Mouse (Mus musculus) embryo, embryonic 10.5 days (tissue): ENCODE results near the gene Synj2.

Source experiments
- DNase-seq: peaks from one replicate; pipeline ENCODE4 v3.0.0-alpha.2; 2015; ENCODE audit warnings: low spot score

The Synj2 gene

DNA sequence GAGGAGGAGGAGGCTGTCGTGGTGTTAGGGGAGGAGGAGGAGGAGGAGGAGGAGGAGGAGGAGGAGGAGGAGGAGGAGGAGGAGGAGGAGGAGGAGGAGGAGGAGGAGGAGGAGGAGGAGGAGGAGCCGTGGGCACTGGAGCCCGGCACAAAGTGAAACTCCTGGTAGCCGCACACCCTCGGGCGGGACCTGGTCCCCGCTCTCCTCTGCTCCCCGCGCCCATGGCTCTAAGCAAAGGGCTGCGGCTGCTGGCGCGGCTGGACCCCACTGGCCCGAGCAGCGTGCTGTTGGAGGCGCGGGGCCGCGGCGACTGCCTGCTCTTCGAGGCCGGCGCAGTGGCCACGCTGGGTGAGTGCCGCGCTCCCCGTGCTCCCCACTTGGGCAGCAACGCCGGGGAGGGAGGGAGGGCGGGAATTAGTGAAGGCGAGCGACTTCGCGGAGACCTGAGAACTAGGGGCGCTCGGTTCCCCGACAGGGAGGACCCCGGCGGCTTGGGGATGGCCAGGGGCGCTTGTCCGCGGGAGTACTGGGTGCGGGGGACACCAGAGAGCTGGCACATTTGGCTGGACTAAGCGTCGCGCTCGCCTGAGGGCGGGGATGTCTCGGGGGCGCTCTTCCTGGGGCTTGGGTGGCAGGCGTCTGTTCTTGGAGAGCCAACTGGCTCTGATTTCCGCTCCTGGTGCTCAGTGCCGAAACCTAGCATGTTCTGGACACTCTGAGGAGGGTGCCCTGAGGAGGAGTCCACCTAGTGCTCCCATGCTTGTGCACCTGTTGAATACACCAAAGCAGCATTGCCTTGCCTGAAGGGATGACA lies at the start of gene Synj2:
Gene Synj2 (plus strand): TSS at position 51 of the 814 bp plus-strand sequence.
- peak; percentile 61 for DNase-seq

DNA sequence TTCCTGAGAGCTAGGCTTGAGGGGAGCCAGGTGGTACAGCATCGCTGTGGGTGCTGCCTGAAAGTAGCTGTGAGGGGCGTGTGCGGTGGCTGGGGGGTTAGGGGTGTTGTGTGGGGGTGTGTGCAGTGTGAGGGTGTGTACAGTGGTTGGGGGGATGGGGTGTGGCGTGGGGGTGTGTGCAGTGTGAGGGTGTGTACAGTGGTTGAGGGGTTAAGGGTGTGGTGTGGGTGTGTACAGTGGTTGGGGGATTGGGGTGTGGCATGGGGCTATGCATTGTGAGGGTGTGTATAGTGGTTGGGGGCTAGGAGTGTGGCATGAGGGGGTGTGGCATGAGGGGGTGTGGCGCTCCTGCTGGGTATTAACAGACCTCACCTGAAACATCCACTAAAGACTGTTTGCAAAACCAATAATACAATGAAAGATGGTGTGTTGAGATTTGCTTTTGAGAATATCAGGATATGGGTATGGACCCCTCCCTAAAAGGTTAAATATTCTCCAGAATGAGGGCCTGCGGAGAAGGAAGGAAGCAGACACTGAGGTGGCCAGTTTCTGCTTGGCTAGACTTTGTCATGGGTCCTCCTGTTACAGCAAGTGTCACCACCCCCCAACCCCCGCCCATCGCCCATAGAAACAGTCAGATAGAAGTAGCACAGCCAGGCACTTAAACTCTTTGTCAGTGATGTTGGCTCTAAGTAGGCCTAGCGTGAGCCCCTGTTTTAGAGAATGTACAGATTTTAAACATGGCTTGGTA lies 49.0 kb upstream of the Synj2 start:
- no peak for DNase-seq

DNA sequence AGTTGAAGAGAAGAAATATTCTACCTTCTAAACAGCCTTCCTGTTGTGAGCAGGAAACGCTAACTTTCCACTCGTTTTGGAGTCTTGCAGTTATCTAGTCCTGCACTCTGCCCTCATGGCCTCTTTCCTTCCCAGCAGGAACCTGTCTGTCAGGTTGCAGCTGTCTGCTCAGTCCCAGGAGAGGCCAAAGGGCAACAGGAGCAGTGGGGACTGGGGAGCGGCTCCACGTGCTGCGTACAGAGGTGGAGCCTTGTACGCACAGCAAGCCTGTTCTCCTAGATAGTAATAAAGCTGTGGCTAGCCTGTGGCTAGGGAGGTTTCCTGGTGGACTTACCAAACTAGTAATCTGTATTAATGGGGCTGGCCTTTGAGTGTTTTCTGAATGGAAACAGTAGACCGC lies 48.0 kb upstream of the Synj2 start:
- peak; percentile 72 for DNase-seq

DNA sequence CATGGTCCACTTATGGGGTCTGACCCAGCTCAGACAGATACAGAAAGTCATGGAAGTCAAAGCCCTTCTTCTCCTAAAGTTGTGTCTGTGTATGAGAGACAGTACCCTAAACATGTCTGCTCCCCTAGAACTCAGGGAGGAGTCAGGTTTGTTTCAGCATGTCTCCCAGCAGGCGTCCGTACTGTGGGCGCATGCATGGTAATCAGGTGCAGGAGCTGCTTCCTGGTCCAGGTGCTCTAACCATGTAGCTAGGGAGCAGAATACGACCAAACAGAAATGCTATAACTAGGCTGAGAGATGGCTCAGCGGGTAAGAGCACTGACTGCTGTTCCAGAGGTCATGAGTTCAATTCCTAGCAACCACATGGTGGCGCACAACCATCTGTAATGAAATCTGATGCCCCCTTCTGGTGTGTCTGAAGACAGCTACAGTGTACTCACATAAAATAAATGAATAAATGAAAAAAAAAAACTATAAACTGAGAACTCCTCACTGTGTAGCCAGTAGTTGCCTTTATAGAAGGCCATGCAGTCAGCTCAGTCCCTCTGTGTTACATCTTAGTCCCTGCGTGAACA lies 47.4 kb upstream of the Synj2 start:
- no peak for DNase-seq

DNA sequence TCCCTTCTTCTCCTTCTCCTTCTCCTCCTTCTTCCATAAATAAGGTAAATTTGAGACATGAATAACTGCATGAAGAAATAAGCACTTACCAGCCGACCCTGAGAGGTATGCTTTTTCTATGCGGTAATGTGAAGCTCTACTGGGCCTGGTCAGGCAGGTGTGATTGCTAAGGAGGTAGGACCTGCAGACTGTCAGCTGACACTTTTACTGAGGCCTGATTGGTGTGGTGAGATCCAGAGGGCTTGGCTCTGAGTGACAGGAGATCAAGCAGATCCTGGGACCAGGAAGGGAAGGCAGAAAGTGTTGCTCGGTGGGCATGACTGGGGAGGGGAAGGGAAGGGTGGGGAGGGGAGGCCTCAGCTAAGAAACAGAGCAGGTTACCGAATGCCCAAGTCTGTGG lies 45.0 kb upstream of the Synj2 start:
- DNase-seq: no peak

DNA sequence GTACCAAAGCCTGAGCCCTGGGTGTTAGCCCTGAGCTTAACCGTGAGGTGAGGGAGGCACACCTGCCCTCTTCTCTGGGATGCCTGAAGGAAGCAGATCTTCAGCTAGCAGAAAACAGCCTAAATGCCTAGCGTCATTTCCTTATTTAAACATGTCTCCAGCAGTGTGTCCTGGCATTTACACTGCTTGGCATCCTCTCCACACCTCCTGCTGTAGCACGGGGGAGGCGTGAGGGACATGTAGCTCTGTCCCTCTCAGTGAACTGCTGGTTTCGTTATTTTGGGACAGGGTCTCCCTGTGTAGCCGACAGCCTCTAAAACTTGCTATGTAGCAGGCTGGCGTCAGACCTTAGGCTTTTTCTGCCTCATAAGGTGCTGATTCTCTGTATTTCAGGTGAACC lies 44.5 kb upstream of the Synj2 start:
- no peak for DNase-seq

DNA sequence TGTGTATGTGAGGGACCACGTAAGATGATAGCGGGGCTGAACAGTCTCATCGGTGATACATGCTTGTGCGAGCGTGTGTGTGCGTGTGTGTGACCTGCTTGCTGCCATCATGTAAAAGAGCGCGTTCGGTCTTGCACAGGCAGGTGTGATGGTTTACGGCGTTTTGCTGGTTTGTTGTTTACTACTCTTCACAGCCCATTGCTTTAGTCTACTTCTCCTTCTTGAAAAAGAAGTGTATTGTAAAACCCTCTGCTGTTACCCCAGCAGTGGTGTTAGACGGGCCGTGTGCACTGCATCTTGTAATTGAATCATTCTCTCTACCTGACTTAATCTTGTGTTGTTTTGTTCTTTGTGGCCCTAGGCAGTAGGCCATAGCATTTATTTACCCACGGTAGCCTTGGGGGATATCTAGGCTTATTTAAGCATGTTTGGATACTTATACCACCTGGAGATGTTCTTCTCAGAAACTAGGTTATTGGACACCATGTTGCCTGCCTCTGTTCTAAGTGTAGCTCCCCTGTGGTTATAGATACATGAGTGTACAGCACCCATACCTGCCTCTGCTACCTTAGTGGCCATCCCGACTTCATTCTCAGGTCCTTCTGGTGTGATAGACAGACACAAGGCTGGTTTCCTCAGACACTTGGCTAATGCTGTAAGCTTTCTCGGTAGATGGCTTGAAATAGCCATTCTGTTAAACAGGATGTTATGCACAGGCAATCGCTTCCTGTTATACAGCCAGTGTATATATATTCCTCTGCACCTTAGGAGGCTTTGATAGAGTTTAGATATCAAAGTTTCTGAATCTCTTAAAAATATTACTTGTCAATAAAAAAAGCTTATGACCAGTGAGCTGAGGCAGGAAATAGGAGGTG lies 43.5 kb upstream of the Synj2 start:
- DNase-seq: no peak

DNA sequence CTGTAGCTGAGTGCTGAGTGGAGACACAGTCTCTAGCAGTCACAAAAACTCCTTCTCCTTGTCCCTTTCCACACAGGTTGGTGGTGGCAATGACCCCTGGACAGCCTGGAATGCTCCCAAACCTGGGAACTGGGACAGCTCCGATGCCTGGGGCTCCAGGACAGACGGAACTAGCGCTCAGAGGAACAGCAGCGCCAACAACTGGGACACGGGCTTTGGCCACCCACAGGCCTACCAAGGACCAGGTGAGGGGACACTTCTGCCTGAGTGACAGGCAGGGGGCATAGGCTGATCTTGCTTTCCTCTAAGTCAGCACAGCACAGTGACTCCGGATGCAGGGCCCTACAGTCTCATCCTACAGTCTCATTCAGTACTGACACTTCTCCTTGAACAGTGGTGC lies 41.8 kb upstream of the Synj2 start:
- DNase-seq: no peak

DNA sequence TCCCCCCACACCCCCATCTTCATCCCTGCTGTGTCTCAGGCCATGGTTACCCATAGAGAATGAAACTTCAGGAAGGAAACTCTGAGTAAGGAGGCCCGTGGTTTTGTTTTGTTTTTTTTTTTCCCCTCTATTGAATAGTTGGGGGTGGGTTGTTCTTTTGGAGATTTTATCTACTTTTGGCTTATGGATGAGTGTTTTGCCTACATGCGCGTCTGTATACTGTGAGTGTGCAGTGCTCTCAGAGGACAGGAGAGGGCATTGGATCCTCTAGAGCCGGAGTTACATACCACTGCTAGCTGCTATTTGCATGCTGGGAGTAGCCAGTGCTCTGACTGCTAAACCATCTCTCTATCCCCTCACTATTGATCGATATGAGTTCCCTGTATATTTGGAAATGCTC lies 39.7 kb upstream of the Synj2 start:
- no peak for DNase-seq

DNA sequence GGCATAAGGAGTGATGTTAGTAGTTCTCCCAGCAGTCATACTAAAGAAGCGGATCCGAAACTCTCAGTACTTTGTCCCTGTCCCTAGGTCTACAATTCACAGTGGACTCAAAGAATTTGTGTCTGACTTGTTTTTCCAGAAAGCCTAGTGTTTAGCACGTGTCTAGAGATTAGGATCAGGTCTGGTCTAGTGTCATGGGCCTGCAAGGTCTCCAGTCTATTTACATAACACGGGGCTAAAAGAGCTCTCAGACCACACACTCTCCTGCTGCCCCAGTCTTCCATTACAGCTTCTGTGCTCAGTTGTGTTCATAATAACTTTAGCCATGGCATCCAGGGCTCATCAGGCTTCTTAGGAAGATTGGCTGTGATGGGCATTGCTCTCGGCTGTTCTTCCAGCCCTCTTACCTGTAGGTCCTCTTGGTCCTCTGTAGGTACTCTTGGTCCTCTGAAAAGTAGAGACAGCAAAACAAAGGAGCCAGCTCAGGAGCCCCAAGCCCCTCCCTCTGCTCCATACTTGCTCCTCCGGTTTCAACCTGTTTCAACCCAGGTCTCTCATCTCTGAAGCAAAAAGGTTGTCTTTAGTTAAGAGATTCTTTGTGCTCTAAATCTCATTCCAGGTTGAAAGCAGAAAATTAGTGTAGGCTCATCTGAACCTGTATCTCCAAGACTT lies 37.3 kb upstream of the Synj2 start:
- DNase-seq: peak; percentile 4

DNA sequence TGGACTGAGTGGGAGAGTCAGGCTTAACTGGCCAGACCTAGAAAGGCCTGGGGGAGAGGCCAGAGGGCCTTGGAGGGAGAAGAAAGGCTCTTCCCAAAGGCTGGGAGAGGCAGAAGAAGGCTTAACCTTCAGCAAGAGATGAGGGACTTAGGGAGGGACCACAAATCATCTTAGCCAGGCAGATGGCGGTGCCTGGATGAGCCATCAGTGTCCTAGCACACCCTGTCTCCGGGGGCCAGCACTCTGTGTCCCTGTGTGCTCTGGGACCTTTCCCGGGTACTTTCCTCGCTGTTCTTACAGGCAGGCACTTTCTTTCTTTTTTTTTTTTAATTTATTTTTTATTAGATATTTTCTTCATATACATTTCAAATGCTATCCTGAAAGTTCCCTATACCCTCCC lies 31.4 kb upstream of the Synj2 start:
- no peak for DNase-seq

DNA sequence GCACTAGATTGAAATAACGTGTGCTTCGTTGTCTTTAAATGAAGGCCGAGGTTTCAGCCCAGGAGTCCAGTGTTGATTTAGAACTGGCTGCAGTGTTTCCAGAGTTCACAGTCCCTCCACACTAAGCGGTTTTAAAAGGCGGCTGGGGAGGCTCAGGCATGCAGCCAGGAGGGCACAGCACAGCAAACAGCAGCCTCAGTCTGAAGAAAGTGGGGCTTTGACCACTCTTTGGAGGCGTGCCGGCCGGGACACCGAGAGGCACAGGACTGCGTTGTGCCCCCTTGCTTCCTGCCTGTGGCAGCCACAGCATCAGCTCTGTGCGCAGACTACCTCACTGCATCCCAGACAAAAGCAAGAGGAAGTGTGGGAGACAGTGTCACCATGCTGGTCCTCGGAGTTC lies 29.5 kb upstream of the Synj2 start:
- no peak for DNase-seq

DNA sequence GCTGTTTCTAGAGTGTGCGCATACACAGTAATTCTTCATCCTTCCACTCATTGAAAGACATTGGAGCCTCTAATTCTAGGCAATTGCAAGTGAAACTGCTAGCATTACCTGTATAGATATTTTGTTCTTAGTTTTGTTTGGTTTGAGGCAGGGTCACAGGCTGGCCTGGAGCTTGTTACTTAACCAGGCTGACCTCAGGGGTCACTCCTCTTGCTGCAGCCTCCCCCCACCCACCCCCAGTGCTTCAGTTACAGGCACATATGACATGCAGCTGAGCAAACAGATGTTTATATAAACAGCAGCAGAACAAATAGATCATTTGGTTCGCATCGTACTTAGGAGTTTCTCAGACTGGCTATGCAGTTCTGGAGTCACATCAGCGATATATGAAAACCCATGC lies 28.3 kb upstream of the Synj2 start:
- peak; percentile 36 for DNase-seq

DNA sequence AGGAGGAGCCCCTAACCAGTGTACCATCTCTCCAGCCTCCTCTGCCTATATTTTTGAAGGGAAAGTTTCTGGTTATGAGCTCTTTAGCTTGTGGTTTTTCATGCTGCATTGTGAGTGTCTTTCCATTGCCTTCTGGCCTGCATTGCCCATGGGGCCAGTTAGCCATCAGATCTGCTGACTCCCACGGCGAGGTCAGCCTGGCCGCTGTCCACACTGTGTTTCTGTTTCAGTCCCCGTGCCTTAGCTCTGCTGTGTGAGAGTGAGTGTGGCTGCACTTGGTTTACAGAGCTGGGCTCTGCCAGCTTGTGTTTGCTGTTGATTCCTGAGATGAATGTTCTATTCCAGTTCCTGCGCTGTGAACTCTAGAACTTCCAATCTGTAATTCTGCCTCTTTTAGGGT lies 26.9 kb upstream of the Synj2 start:
- DNase-seq: no peak

DNA sequence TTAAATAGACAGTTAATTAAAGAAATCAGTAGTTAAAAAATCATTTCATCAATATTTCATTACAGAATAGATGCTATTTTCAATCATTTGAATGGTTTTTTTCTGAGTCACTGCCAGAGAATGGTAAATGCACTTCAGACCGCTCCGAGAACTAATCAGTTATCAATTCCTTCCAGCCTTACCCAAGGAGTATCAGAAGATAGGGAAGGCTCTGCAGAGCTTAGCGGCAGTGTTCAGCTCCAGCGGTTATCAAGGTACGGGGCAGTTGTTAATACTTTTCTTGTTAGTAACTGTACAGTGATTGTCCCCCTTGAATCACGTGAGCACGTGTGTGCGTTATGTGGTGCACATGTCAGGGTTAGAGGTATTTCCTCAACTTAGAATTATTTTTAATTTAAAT lies 19.1 kb upstream of the Synj2 start:
- no peak for DNase-seq

DNA sequence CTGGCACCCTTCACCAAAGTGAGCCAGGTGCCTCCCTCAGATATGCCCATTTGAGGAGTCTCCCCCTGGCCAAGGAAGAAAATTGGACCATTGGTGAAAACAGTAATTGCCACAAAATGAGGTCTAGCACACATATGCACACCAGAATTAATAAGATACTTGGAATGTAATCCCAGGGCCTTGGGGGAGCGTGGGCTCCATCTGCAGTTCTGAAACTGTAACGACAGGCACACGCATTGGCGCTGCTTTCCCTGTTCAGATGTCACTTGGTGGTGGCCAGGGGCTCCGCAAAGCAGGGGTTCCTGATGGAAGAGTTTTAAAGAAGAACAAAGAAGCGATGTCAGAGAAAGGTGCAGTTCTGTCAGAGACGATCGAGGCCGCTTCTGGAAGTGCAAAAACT lies 17.8 kb upstream of the Synj2 start:
- peak; percentile 45 for DNase-seq

DNA sequence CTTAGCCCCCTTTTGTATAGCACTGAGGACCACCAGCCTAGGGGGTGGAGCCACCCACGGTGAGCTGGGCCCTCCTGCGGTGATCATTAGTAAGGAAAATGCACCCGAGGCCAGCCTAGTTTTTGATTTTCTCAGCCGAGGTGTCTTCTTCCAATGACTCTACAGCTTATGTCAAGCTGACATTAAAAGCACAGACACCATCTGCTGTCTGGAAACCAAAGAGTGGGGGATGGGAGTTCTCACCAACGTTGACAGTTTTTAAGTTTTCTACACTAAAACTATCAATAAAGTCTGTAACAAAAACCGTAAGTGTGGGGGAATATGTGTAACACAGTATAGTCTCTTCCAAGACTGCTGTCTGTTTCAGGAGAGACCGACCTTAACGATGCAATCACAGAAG lies 16.8 kb upstream of the Synj2 start:
- DNase-seq: no peak

DNA sequence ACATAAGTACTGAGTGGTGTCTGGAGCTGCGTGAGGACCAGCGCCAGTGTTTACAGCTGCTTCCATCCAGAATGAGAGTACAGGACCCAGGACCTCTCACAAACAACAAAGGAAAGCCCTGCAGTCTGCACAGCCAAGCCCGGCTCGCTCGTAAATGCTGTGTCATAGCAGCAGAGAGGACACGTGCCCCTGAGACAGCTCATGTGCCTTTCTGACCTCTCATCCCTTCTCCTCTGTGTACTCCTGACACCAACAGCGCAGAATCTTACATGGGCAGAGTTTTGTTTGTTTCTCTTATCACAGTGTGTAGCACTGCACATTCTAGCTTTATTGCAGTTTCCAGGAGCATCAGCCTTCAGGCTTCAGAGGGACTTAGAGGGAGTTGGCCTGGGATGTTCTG lies 14.4 kb upstream of the Synj2 start:
- no peak for DNase-seq

DNA sequence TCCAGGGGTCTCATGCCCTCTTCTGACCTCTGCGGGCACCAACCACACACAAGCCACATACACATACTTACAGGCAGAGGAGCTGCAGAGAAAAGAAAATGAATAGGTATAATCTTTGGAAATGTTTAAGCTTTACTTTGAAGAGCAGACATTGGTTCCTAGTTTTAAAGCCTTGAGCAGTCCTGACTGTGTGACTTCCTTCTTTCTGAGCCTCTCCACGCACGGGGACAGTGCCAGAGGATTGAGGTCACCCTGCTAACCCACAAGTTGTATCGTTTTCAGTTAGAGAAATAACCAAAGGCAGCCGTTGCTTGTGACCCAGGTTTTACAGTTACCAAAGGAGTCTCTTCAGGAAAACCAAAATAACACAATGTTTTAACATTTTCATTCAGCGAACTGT lies 12.0 kb upstream of the Synj2 start:
- no peak for DNase-seq

DNA sequence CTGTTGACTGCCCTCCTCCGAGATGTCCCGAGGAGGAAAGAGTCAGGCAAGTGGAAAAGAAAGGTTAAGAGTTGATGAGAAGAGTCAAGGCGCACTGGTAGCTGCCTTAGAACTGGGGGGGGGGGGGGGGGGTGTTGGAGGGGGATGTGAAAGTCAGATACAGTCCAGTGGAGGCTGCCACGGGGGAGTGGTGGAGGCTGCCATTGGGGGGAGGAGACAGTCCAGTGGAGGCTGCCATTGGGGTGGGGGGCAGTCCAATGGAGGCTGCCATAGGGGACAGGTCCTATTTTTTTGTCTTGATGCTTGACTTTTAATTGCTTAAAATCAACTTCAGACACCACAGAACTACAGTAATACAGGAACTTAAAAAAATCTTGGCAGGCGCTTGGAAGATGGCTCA lies 8.9 kb upstream of the Synj2 start:
- DNase-seq: no peak

DNA sequence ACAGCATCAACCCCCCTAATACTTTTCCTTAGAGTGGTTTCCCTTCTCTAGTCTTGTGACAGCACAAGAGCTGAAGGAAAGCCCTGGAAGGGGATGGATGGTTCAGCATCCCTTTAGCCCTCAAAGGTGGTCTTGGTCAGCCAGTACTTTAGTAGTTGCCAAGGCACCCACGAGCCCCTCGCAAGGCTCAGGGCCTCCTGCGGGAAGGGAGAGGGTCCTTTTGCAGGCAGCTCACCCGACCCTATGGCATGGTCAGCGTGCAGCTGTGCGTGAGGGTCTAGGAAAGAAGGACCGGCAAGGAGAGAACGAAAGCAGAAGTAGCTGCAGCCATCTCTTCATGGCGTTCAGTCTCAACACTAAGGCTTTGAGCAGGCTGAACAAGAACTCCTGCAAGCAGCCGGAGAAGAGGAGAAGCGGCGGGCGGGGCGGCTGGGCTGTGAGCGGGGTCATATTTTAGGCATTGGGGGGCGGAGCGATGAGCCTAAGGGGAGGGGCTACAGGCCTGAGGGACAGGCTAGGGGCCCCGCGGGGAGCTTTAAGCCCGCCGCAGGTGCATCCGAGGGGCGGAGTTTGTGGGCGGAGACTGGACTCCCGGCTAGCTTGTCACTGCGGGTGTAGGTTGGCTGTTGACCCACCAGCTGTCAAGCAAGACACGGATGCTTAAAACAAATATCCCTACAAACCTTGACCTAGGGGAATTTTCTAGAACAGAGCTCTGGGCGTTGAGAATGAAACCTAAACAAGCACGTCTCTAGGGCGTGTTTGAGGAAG lies 6.3 kb upstream of the Synj2 start:
- DNase-seq: peak; percentile 94
